Mouse (Mus musculus) heart, embryonic 12.5 days (tissue): Measurements from ENCODE around the gene Ptger1. TPM values are rescaled to one million over a fixed set of nuclear protein-coding genes. Genes with fewer than 3 reads are reported as not detected.

Experiments used
- ATAC-seq: fragments of 200-750 bp; cut with Nextera tagmentation; 2 replicates; pipeline ENCODE4 v1.8.0; 2017; ENCODE audit warnings: moderate TSS enrichment, moderate library complexity; ENCODE audit not compliant: insufficient number of reproducible peaks, low FRiP score
- H3K27ac ChIP-seq: fragments of 300-500 bp; sonication (generic); 2 replicates; pipeline ENCODE4 v1.5.1; 2016; ENCODE audit warnings: mild to moderate bottlenecking, moderate library complexity; ENCODE audit not compliant: poor library complexity, severe bottlenecking
- H3K27me3 ChIP-seq: fragments of 300-500 bp; sonication (generic); replicated peaks from 2 replicates; pipeline ENCODE4 v1.6.1; 2016; ENCODE audit warnings: mild to moderate bottlenecking, moderate library complexity
- H3K36me3 ChIP-seq: fragments of 300-500 bp; sonication (generic); 2 replicates; pipeline ENCODE4 v1.6.1; 2016; ENCODE audit warnings: mild to moderate bottlenecking, moderate library complexity
- H3K4me1 ChIP-seq: fragments of 300-500 bp; sonication (generic); replicated peaks from 2 replicates; pipeline ENCODE4 v1.6.1; 2016; ENCODE audit warnings: mild to moderate bottlenecking
- H3K4me2 ChIP-seq: fragments of 300-500 bp; sonication (generic); 2 replicates; pipeline ENCODE4 v1.6.1; 2016; ENCODE audit warnings: mild to moderate bottlenecking, moderate library complexity
- H3K4me3 ChIP-seq: fragments of 300-500 bp; sonication (generic); 2 replicates; pipeline ENCODE4 v1.5.1; 2016; ENCODE audit warnings: mild to moderate bottlenecking
- H3K9ac ChIP-seq: fragments of 300-500 bp; sonication (generic); 2 replicates; pipeline ENCODE4 v1.6.1; 2016; ENCODE audit warnings: mild to moderate bottlenecking, moderate library complexity
- H3K9me3 ChIP-seq: fragments of 300-500 bp; sonication (generic); replicated peaks from 2 replicates; pipeline ENCODE4 v1.6.1; 2016; ENCODE audit warnings: mild to moderate bottlenecking, moderate library complexity
- WGBS: fragments of 180-500 bp; shearing (Covaris S2); methylation state at CpG from one replicate; pipeline ENCODE4 v1.1.7; 2016; 5-methylcytosine and 5-hydroxymethylcytosine counted together
- polyA plus RNA-seq: library from polyadenylated mRNA; unstranded; fragments of >200 nt; fragmentation: Nextera tagmentation; extraction: Ambion mirVana; gene quantifications from 2 replicates; pipeline ENCODE4 v1.2.1, GENCODE M21; 2016

Gene Ptger1
- polyA plus RNA-seq, 1 experiment from 2014 or later: 0.60 TPM

DNA sequence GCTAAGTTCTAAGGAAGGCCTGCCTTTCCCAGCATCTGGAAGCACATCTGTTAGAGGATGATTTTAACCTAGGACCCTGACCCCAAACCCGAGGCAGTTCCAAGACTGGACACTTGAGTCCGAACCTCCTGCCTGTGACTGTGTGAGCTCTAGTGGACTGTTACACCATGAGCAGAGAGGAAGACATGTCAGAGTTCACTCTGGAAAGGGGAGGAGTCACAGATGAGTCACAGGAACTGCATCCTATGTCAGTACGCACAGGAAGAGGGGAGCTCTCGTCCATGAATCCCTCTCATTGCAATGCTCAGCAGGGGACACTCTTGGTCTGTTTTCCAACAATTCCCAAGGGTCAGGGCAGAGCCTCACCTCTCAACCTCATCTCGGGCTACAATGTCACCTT is 6.5 kb downstream of the Ptger1 start:
- Histone ChIP-seq H3K36me3 (peaks cover 76% of the 10 kb centered on the region), H3K27me3 (peaks cover 5% of the 10 kb centered on the region; the same call in 1 of the 2 replicates), H3K4me1 (peaks cover 19% of the 10 kb centered on the region), H3K4me2 (no peak overlapping the region), H3K9ac (no peak overlapping the region), H3K9me3 (no peaks in the 10 kb centered on the region), H3K4me3 (no peak overlapping the region), H3K27ac (no peak overlapping the region)
- no peak for ATAC-seq
- WGBS: 64% methylated on average over 5 of the region's 5 CpGs

DNA sequence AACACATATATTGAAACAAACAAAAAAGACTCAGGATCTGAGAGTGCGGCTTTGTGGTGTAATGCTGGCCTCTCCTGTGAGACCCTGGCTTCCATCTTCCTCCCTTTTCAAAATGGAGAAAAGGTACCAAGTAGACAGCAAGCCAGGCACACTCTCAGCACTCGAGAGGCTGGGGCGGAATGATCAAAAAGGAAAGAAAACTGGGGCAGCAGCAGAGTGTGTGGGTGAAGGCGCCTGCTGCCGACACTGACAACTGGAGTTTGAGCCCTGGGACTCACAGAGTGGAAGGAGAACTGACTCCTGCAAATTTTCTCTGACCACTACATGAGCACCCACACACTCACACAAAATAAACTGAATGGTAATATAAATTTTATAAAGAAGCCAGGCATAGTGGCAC is 8.0 kb downstream of the Ptger1 start:
- WGBS: 85% methylated on average over 5 of the region's 5 CpGs
- Histone ChIP-seq H3K4me2 (no peak overlapping the region), H3K36me3 (peaks cover 87% of the 10 kb centered on the region), H3K4me1 (peaks cover 6% of the 10 kb centered on the region; the same call in 1 of the 2 replicates), H3K9ac (no peak overlapping the region), H3K27me3 (no peaks in the 10 kb centered on the region), H3K4me3 (no peak overlapping the region), H3K9me3 (no peaks in the 10 kb centered on the region), H3K27ac (no peak overlapping the region)
- no peak for ATAC-seq

DNA sequence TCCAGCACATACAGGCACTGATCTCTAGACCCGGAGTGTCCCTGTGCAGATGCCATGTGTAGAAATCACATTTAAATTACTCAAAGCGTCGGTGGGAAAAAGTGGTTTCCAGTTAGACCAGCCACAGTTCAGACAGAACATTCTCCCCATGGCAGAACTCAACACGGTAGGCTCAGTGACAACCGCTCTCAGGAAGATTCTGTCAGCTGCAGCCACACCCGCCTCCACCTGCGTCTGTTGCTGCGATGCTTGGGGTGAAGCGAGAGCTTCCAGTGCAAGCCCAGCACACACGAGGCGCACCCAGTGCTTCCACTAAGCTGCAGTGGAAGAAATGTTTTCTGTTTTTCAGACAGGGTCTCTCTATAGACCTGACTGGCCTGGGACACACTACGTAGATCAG is 13.4 kb downstream of the Ptger1 start:
- Histone ChIP-seq H3K9ac (no peak overlapping the region), H3K4me3 (no peak overlapping the region), H3K36me3 (peaks cover 79% of the 10 kb centered on the region), H3K9me3 (no peaks in the 10 kb centered on the region), H3K4me1 (peaks cover 19% of the 10 kb centered on the region), H3K27ac (no peak overlapping the region), H3K27me3 (no peaks in the 10 kb centered on the region), H3K4me2 (no peak overlapping the region)
- 92% methylated on average over 12 of the region's 12 CpGs for WGBS
- no peak for ATAC-seq

DNA sequence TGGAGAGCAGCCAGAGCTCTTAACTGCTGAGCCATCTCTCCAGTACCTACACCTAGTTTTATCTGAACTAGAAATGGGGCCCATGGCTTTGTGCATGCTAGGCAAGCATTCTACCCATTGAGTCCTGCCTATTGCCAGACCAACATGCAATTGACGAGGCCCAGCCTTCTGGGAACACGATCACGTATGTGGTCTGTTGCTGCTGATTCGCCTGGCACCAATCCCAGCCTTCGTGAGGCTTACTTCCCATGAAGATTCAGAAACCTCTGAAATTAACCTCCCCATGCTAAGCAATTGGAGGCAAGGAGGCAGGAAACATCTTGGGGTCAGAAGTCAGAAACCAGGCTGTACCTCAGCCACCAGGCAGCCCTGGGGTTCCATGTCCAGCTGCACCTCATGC is 14.1 kb downstream of the Ptger1 start:
- H3K9me3 ChIP-seq: no peaks in the 10 kb centered on the region
- WGBS: 72% methylated on average over 5 of the region's 5 CpGs
- peaks cover 19% of the 10 kb centered on the region for H3K4me1 ChIP-seq
- H3K4me2 ChIP-seq: no peak overlapping the region
- no peak for ATAC-seq
- peaks cover 79% of the 10 kb centered on the region for H3K36me3 ChIP-seq
- H3K27ac ChIP-seq: peak overlapping the region; percentile 48
- H3K4me3 ChIP-seq: no peak overlapping the region
- H3K27me3 ChIP-seq: no peaks in the 10 kb centered on the region
- H3K9ac ChIP-seq: no peak overlapping the region

DNA sequence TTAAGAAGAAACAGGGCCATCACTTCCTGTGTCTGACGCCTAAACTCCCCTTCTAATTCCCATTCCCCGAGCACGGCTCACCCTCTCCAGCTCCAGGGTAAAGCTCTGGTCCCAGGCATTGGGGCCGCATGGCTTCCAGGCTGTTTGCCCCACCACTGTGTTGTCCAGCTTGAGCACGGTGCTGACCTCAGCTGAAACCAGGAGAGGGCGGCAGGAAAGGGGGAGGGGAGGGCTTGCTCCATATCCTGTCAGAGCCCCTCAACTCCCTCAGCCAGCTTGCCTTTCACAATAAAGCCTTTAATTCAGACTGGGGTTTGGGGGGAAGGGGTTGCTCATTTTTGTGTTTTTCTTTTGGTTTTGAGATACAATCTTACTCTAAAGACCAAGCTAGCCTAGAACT is 14.6 kb downstream of the Ptger1 start:
- ATAC-seq: peak; percentile 73; the same call in 1 of the 2 replicates
- WGBS: 11% methylated on average over 6 of the region's 6 CpGs
- Histone ChIP-seq H3K9me3 (no peaks in the 10 kb centered on the region), H3K27ac (peak overlapping the region; percentile 48), H3K27me3 (no peaks in the 10 kb centered on the region), H3K36me3 (peaks cover 81% of the 10 kb centered on the region), H3K9ac (no peak overlapping the region), H3K4me3 (no peak overlapping the region), H3K4me2 (no peak overlapping the region), H3K4me1 (peaks cover 19% of the 10 kb centered on the region)

DNA sequence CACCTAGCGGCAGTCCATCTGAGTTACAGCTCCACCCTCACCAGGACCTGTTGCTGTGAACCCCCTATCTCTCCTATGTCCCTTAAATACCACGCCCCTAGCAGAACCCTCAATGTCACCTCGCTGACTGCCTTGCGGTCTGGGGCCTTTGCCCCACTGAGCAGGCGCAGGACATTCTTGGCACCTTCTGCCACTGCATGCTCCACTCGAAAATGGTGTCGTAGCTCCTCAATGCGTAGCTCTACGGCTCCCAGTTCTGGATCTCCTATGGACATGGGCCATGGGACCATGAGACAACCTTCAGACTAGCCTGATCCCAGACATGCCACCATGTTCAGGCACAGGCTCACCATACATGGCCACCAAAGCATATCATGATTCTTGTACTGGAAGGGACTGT is 18.0 kb downstream of the Ptger1 start:
- Histone ChIP-seq H3K9me3 (no peaks in the 10 kb centered on the region), H3K4me2 (no peak overlapping the region), H3K4me3 (no peak overlapping the region), H3K36me3 (peaks cover 76% of the 10 kb centered on the region), H3K4me1 (peaks cover 19% of the 10 kb centered on the region), H3K27ac (no peak overlapping the region), H3K27me3 (no peaks in the 10 kb centered on the region), H3K9ac (no peak overlapping the region)
- no peak for ATAC-seq
- WGBS: 86% methylated on average over 9 of the region's 9 CpGs

DNA sequence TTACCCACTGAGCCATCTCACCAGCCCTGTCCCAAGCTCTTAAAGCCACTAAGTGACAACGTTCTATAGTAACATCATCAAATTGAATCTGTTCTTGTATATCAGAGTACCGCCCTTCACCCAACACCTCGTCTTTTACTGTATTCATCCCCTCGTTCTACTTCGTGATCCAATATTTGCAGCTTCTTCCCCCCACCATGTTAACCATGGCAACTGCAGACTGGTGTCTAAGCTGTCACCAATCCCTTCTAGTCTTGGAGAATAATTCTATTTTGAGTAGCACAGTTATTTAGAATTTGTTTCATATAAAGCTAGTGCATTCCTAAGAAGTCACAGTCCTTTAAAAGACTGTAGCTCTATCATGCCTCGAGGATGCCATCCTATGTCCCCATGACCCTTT is 22.8 kb downstream of the Ptger1 start:
- Histone ChIP-seq H3K27ac (no peak overlapping the region), H3K4me2 (no peak overlapping the region), H3K36me3 (peaks cover 69% of the 10 kb centered on the region), H3K4me1 (peaks cover 8% of the 10 kb centered on the region), H3K9ac (no peak overlapping the region), H3K9me3 (no peaks in the 10 kb centered on the region), H3K27me3 (no peaks in the 10 kb centered on the region), H3K4me3 (no peak overlapping the region)
- WGBS: 88% methylated on average over 6 of the region's 6 CpGs
- no peak for ATAC-seq

DNA sequence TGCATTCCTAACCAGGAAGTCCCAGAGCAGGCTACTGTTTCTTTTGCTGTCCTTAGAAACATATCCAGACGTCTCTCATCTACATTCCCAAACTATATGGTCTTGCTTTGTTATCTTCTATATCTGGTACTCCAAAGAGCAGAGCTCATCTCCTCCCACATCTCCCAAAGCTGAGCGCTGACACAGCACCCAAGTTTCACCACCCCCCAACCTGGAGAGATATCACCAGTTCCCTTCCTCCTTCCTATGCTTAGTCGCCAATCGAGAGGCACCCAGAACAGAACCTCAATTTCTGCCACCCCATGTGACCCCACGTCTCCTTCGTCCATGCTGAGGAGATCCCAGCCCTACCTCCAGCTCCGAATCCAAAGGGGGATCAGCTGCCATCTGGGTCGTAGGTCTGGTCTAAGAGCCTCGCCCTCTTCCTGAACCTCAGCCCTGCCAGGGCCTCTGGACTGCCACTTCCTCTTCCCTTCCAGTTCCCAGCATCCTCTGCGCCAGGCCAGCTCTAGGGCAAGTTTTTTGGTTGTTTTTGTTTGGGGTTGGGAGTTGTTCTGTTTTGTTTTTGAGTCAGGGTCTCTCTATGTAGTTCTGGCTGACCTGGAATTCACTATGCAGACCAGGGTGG is 27.2 kb downstream of the Ptger1 start:
- Histone ChIP-seq H3K36me3 (peaks cover 32% of the 10 kb centered on the region), H3K4me2 (no peak overlapping the region), H3K9me3 (no peaks in the 10 kb centered on the region), H3K4me3 (no peak overlapping the region), H3K4me1 (peaks cover 36% of the 10 kb centered on the region), H3K27ac (no peak overlapping the region), H3K27me3 (no peaks in the 10 kb centered on the region), H3K9ac (no peak overlapping the region)
- no peak for ATAC-seq
- 73% methylated on average over 10 of the region's 10 CpGs for WGBS

DNA sequence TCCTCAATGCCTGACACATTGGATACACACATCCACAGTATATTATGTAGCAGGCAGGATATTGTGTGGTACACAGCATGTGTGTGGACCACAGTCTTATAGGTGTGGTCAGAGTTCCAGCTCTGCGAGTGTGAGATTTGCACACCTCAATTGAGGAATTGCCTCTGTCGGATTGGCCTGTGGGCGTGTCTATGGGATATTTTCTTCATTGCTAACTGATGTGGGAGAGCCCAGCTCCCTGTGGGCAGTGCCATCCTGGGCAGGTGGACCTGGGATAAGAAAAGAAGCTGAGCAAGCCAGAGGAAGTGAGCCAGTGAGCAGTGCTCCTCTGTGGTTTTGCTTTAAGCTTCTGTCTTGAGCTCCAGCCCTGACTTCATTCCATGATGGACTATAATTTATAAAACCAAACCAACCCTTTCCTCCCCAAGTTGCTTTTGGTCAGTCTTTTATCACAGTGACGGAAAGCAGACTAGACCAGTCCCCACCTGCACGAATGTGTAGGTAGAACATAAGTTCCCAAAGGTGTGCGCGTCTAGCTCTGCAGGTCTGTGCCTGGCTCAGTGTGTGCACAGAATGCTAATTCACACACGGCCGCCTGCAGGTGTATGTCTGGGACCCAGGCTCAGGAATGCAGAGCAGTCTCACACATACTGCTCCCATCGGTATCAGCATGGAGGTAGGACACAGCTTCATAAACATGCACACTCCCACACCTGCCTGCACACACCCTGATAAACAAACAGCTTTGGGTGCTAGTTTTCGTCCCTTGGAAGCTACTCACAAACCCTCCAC is 28.1 kb downstream of the Ptger1 start:
- peaks cover 27% of the 10 kb centered on the region for H3K36me3 ChIP-seq
- no peak overlapping the region for H3K4me2 ChIP-seq
- no peak for ATAC-seq
- peaks cover 40% of the 10 kb centered on the region for H3K4me1 ChIP-seq
- no peak overlapping the region for H3K9ac ChIP-seq
- H3K4me3 ChIP-seq: no peak overlapping the region
- H3K27me3 ChIP-seq: no peaks in the 10 kb centered on the region
- H3K9me3 ChIP-seq: no peaks in the 10 kb centered on the region
- H3K27ac ChIP-seq: no peak overlapping the region
- WGBS: 84% methylated on average over 11 of the region's 11 CpGs

DNA sequence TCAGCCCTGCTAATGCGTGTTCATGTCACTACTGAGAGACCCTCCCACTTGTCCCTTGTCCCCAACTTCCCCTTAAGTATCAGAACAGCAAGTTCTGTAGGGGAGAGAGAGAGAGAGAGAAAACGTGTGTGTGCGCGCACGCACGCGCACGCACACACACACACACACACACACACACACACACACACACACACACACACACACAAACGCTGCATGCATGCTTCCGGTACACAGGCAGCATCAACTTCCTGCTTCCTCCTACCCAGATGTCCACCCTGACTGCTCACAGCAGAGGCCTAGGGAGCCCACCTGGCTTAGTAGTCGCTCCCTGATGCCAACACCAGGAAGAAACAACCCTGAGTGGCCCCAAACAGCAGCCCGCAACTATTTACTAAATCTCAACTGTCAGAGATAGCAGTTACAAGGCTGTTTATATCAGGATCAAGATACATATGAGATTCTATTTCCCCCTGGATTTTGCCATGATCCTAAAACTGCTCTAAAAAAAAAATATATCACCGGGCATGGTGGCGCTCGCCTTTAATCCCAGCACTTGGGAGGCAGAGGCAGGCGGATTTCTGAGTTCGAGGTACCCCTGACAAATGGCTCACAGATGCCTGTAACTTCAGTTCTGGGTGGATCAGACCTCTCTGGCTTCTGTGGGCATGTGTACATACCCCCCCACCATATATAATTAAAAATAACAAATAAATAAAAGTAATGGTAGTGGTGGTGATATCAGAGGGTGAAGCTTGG is 29.1 kb downstream of the Ptger1 start:
- Histone ChIP-seq H3K4me1 (peaks cover 47% of the 10 kb centered on the region), H3K9ac (no peak overlapping the region), H3K27me3 (no peaks in the 10 kb centered on the region), H3K9me3 (no peaks in the 10 kb centered on the region), H3K27ac (no peak overlapping the region), H3K36me3 (peaks cover 22% of the 10 kb centered on the region), H3K4me2 (no peak overlapping the region), H3K4me3 (no peak overlapping the region)
- ATAC-seq: no peak
- 80% methylated on average over 10 of the region's 17 CpGs for WGBS
